Mouse (Mus musculus) intestine, embryonic 14.5 days (tissue): ENCODE results near the gene Pip4k2c. TPM values are rescaled to one million over a fixed set of nuclear protein-coding genes. Genes with fewer than 3 reads are reported as not detected.

ENCODE experiments used
- ATAC-seq: fragments of 200-750 bp; cut with Nextera tagmentation; replicated peaks from 2 replicates; pipeline ENCODE4 v1.8.0; 2017; ENCODE audit warnings: low read depth, moderate number of reproducible peaks, moderate TSS enrichment, moderate library complexity; ENCODE audit not compliant: low FRiP score, low TSS enrichment
- DNase-seq: peaks from one replicate; pipeline ENCODE4 v3.0.0-alpha.2; 2018; ENCODE audit warnings: low spot score
- H3K27ac ChIP-seq: fragments of 300-500 bp; sonication (generic); 2 replicates; pipeline ENCODE4 v1.5.1; 2014; ENCODE audit warnings: low read depth, mild to moderate bottlenecking, control low read depth
- H3K27me3 ChIP-seq: fragments of 300-500 bp; sonication (generic); replicated peaks from 2 replicates; pipeline ENCODE4 v1.6.1; 2014; ENCODE audit warnings: low read length, control low read depth; ENCODE audit not compliant: control insufficient read depth, insufficient read depth
- H3K36me3 ChIP-seq: fragments of 300-500 bp; sonication (generic); 2 replicates; pipeline ENCODE4 v1.6.1; 2014; ENCODE audit warnings: low read length, control low read depth; ENCODE audit not compliant: control insufficient read depth, insufficient read depth
- H3K4me1 ChIP-seq: fragments of 300-500 bp; sonication (generic); replicated peaks from 2 replicates; pipeline ENCODE4 v1.6.1; 2014; ENCODE audit warnings: low read length, control low read depth, mixed read lengths; ENCODE audit not compliant: control insufficient read depth, insufficient read depth
- H3K4me2 ChIP-seq: fragments of 300-500 bp; sonication (generic); 2 replicates; pipeline ENCODE4 v1.6.1; 2014; ENCODE audit warnings: low read length
- H3K4me3 ChIP-seq: fragments of 300-500 bp; sonication (generic); 2 replicates; pipeline ENCODE4 v1.5.1; 2014; ENCODE audit warnings: low read depth, low read length, control low read depth, mixed read lengths
- H3K9ac ChIP-seq: fragments of 300-500 bp; sonication (generic); 2 replicates; pipeline ENCODE4 v1.6.1; 2014; ENCODE audit warnings: mild to moderate bottlenecking, low read length
- H3K9me3 ChIP-seq: fragments of 300-500 bp; sonication (generic); 2 replicates; pipeline ENCODE4 v1.6.1; 2016; ENCODE audit warnings: low read length, control low read depth; ENCODE audit not compliant: control insufficient read depth
- WGBS: fragments of 180-500 bp; shearing (Covaris S2); extraction: QIAGEN DNeasy Blood & Tissue Kit; methylation state at CpG from one replicate; pipeline ENCODE4 v1.1.7; 2014; 5-methylcytosine and 5-hydroxymethylcytosine counted together
- polyA plus RNA-seq: library from polyadenylated mRNA; unstranded; fragments of >200 nt; fragmentation: Nextera tagmentation; extraction: Ambion mirVana; gene quantifications from 2 replicates; pipeline ENCODE4 v1.2.1, GENCODE M21; 2014

The Pip4k2c gene
- polyA plus RNA-seq, 1 experiment from 2014 or later: 25.9 TPM

- peaks cover 18% of the 10 kb centered on the region for H3K4me1 ChIP-seq
- no peaks in the 10 kb centered on the region for H3K27me3 ChIP-seq
- 1% methylated on average over 26 of the region's 26 CpGs for WGBS
- DNase-seq (no peak), ATAC-seq (0 out of 2 replicates have a peak, but pooled peaks have one; percentile 2)
- H3K36me3 ChIP-seq: peaks cover 31% of the 10 kb centered on the region
- H3K4me3 ChIP-seq: peak overlapping the region; percentile 65
- H3K4me2 ChIP-seq: peak overlapping the region; percentile 94
- H3K9ac ChIP-seq: peak overlapping the region; percentile 74
- H3K9me3 ChIP-seq: no peaks in the 10 kb centered on the region
- H3K27ac ChIP-seq: peak overlapping the region; percentile 81
These were observed 22.2 kb downstream of the Pip4k2c start for GRCm38 (mm10) chr10:127189116-127189650.

GRCm38 (mm10) chr10:127188465-127189115 lies 22.8 kb downstream of the Pip4k2c start:
- H3K4me2 ChIP-seq: peak overlapping the region; percentile 94
- peak overlapping the region; percentile 65 for H3K4me3 ChIP-seq
- H3K4me1 ChIP-seq: peaks cover 20% of the 10 kb centered on the region
- no peaks in the 10 kb centered on the region for H3K9me3 ChIP-seq
- DNase-seq (peak; percentile 86), ATAC-seq (peak; percentile 86)
- H3K27me3 ChIP-seq: no peaks in the 10 kb centered on the region
- peak overlapping the region; percentile 81 for H3K27ac ChIP-seq
- under 1% methylated on average over 34 of the region's 46 CpGs for WGBS
- peaks cover 31% of the 10 kb centered on the region for H3K36me3 ChIP-seq
- H3K9ac ChIP-seq: peak overlapping the region; percentile 74

GRCm38 (mm10) chr10:127188079-127188453 lies 23.3 kb downstream of the Pip4k2c start:
- peak; percentile 53 for DNase-seq
- 2% methylated on average over 19 of the region's 21 CpGs for WGBS

GRCm38 (mm10) chr10:127187371-127188078 lies 23.9 kb downstream of the Pip4k2c start:
- WGBS: 43% methylated on average over 10 of the region's 10 CpGs
- peaks cover 20% of the 10 kb centered on the region for H3K4me1 ChIP-seq
- H3K36me3 ChIP-seq: peaks cover 40% of the 10 kb centered on the region
- H3K9ac ChIP-seq: peak overlapping the region; percentile 74; the same call in 1 of the 2 replicates
- DNase-seq: peak; percentile 51
- H3K27ac ChIP-seq: no peak overlapping the region
- H3K27me3 ChIP-seq: no peaks in the 10 kb centered on the region
- H3K4me3 ChIP-seq: peak overlapping the region; percentile 65
- H3K4me2 ChIP-seq: peak overlapping the region; percentile 94
- no peaks in the 10 kb centered on the region for H3K9me3 ChIP-seq
- no peak for ATAC-seq

More at GRCm38 (mm10) chr10:127188079-127188453, 23.3 kb downstream of the Pip4k2c start:
- Histone ChIP-seq H3K9me3 (no peaks in the 10 kb centered on the region), H3K4me3 (peak overlapping the region; percentile 65), H3K27me3 (no peaks in the 10 kb centered on the region), H3K9ac (peak overlapping the region; percentile 74), H3K36me3 (peaks cover 36% of the 10 kb centered on the region), H3K4me1 (peaks cover 20% of the 10 kb centered on the region), H3K27ac (peak overlapping the region; percentile 81), H3K4me2 (peak overlapping the region; percentile 94)
- no peak for ATAC-seq

GRCm38 (mm10) chr10:127186451-127186850 lies 24.9 kb downstream of the Pip4k2c start:
- Histone ChIP-seq H3K27me3 (peaks cover 4% of the 10 kb centered on the region), H3K4me2 (no peak overlapping the region), H3K4me3 (no peak overlapping the region), H3K36me3 (peaks cover 36% of the 10 kb centered on the region), H3K9ac (no peak overlapping the region), H3K27ac (no peak overlapping the region), H3K9me3 (no peaks in the 10 kb centered on the region), H3K4me1 (peaks cover 20% of the 10 kb centered on the region)
- ATAC-seq (no peak), DNase-seq (peak; percentile 49)
- WGBS: 91% methylated on average over 1 of the region's 1 CpGs

- no peak for DNase-seq
- no peak overlapping the region for H3K27ac ChIP-seq
- H3K9me3 ChIP-seq: no peaks in the 10 kb centered on the region
- no peak overlapping the region for H3K9ac ChIP-seq
- WGBS: 82% methylated on average over 15 of the region's 15 CpGs
- H3K4me2 ChIP-seq: no peak overlapping the region
- H3K36me3 ChIP-seq: peaks cover 27% of the 10 kb centered on the region
- no peak overlapping the region for H3K4me3 ChIP-seq
- H3K27me3 ChIP-seq: peaks cover 13% of the 10 kb centered on the region
- peaks cover 16% of the 10 kb centered on the region for H3K4me1 ChIP-seq
- no peak for ATAC-seq
These were observed 25.9 kb downstream of the Pip4k2c start for GRCm38 (mm10) chr10:127185506-127185905.

- H3K9ac ChIP-seq: no peak overlapping the region
- peaks cover 17% of the 10 kb centered on the region for H3K27me3 ChIP-seq
- no peak overlapping the region for H3K4me3 ChIP-seq
- WGBS: 72% methylated on average over 9 of the region's 9 CpGs
- peaks cover 27% of the 10 kb centered on the region for H3K36me3 ChIP-seq
- H3K9me3 ChIP-seq: no peaks in the 10 kb centered on the region
- no peak for ATAC-seq
- H3K27ac ChIP-seq: no peak overlapping the region
- no peak overlapping the region for H3K4me2 ChIP-seq
- DNase-seq: peak; percentile 58
- peaks cover 15% of the 10 kb centered on the region for H3K4me1 ChIP-seq
These were observed 26.3 kb downstream of the Pip4k2c start for GRCm38 (mm10) chr10:127185101-127185500.

GRCm38 (mm10) chr10:127183759-127184158 lies 27.6 kb downstream of the Pip4k2c start:
- no peak overlapping the region for H3K4me3 ChIP-seq
- peaks cover 31% of the 10 kb centered on the region for H3K27me3 ChIP-seq
- peaks cover 27% of the 10 kb centered on the region for H3K36me3 ChIP-seq
- H3K4me2 ChIP-seq: peak overlapping the region; percentile 21
- peak; percentile 17; the same call in 1 of the 2 replicates for ATAC-seq
- H3K4me1 ChIP-seq: peaks cover 14% of the 10 kb centered on the region
- H3K9ac ChIP-seq: no peak overlapping the region
- peak; percentile 52 for DNase-seq
- no peaks in the 10 kb centered on the region for H3K9me3 ChIP-seq
- 15% methylated on average over 20 of the region's 20 CpGs for WGBS
- no peak overlapping the region for H3K27ac ChIP-seq
